Mouse (Mus musculus): ENCODE results near the gene Pgam2.
A peak's percentile ranks its signal among the peaks of the same experiment; 100 is the strongest.
"Not testable (repeated sequence)": the region's sequence is repeated elsewhere in the genome, so short reads cannot be mapped to it uniquely, and the experiment has no call there.

The Pgam2 gene

GRCm38 (mm10) chr11:5803551-5803981 is at the start of gene Pgam2:
Pgam2 (minus strand) TSS chr11:5803733.
- peak; percentile 28 to 61 for DNase-seq

GRCm38 (mm10) chr11:5852314-5852713 is 48.8 kb upstream of the Pgam2 start:
- peak in 1 of 2 experiments; percentile 64 for DNase-seq

GRCm38 (mm10) chr11:5851021-5851736 is 47.6 kb upstream of the Pgam2 start:
- DNase-seq: no peak

GRCm38 (mm10) chr11:5850452-5850851 is 46.9 kb upstream of the Pgam2 start:
- DNase-seq: no peak

- no peak for DNase-seq
Observed at GRCm38 (mm10) chr11:5849316-5849715, 45.8 kb upstream of the Pgam2 start.

- DNase-seq: peak in 1 of 2 experiments; percentile 60
Observed at GRCm38 (mm10) chr11:5848741-5849140, 45.2 kb upstream of the Pgam2 start.

GRCm38 (mm10) chr11:5846639-5847345 is 43.3 kb upstream of the Pgam2 start:
- DNase-seq: peak; percentile 88 to 95

GRCm38 (mm10) chr11:5843131-5843530 is 39.6 kb upstream of the Pgam2 start:
- no peak for DNase-seq

GRCm38 (mm10) chr11:5841751-5842150 is 38.2 kb upstream of the Pgam2 start:
- no peak for DNase-seq

- DNase-seq: no peak
Observed at GRCm38 (mm10) chr11:5840346-5840745, 36.8 kb upstream of the Pgam2 start.

- peak; percentile 96 for DNase-seq
Observed at GRCm38 (mm10) chr11:5837251-5838246, 34.0 kb upstream of the Pgam2 start, which contains the start of gene Polm. Polm (minus strand) TSS chr11:5838016.

GRCm38 (mm10) chr11:5836126-5836525 is 32.6 kb upstream of the Pgam2 start:
- peak; percentile 28 to 56 for DNase-seq

- DNase-seq: no peak
Observed at GRCm38 (mm10) chr11:5835057-5835456, 31.5 kb upstream of the Pgam2 start.

- peak in 1 of 2 experiments; percentile 54 for DNase-seq
Observed at GRCm38 (mm10) chr11:5834506-5834905, 31.0 kb upstream of the Pgam2 start.

- DNase-seq: peak in 1 of 2 experiments; percentile 49
Observed at GRCm38 (mm10) chr11:5829327-5829726, 25.8 kb upstream of the Pgam2 start.

- DNase-seq: no peak
Observed at GRCm38 (mm10) chr11:5828509-5829191, 25.1 kb upstream of the Pgam2 start.

GRCm38 (mm10) chr11:5827931-5828330 is 24.4 kb upstream of the Pgam2 start:
- no peak for DNase-seq

- no peak for DNase-seq
Observed at GRCm38 (mm10) chr11:5825432-5825831, 21.9 kb upstream of the Pgam2 start.

- no peak for DNase-seq
Observed at GRCm38 (mm10) chr11:5819223-5819622, 15.7 kb upstream of the Pgam2 start.

GRCm38 (mm10) chr11:5813381-5813780 is 9.8 kb upstream of the Pgam2 start:
- no peak for DNase-seq

- not testable (repeated sequence) for DNase-seq
Observed at GRCm38 (mm10) chr11:5809487-5809886, 6.0 kb upstream of the Pgam2 start.

- no peak for DNase-seq
Observed at GRCm38 (mm10) chr11:5807956-5808355, 4.4 kb upstream of the Pgam2 start.

All from kidney, postnatal 25 days (tissue).